Mouse (Mus musculus) CH12.LX (cell line): ENCODE results near the gene Omt2b.

Source experiments
- CHD1 ChIP-seq: IDR thresholded peaks from 2 replicates; pipeline ENCODE4 v1.6.1; 2012; ENCODE audit warnings: low read depth, low read length, improper control_type of control experiment, inconsistent platforms
- CHD2 ChIP-seq: IDR thresholded peaks from 2 replicates; pipeline ENCODE4 v1.6.1; 2011; ENCODE audit warnings: low read length, improper control_type of control experiment
- CTCF ChIP-seq, 2 experiments: IDR thresholded peaks in 1 of 2; conservative IDR thresholded peaks in 1 of 2; 2 replicates each; pipeline ENCODE4 v1.5.1; 2011 to 2012; ENCODE audit warnings: low read depth in 2 of 2, low read length in 2 of 2, improper control_type of control experiment in 1 of 2, inconsistent platforms in 1 of 2, mild to moderate bottlenecking in 1 of 2, moderate library complexity in 1 of 2
- EP300 ChIP-seq: IDR thresholded peaks from 2 replicates; pipeline ENCODE4 v1.6.1; 2011; ENCODE audit warnings: low read length, improper control_type of control experiment
- ETS1 ChIP-seq: conservative IDR thresholded peaks from 2 replicates; pipeline ENCODE4 v1.6.1; 2012; ENCODE audit warnings: low read depth, mild to moderate bottlenecking, inconsistent platforms, low read length, improper control_type of control experiment, moderate library complexity
- GABPA ChIP-seq: IDR thresholded peaks from 2 replicates; pipeline ENCODE4 v1.6.1; 2012; ENCODE audit warnings: low read depth, low read length, improper control_type of control experiment, inconsistent platforms; ENCODE audit not compliant: insufficient replicate concordance
- POLR2A ChIP-seq: IDR thresholded peaks from 2 replicates; pipeline ENCODE4 v1.6.1; 2011; ENCODE audit warnings: low read depth, mild to moderate bottlenecking, improper control_type of control experiment, low read length
- SMC3 ChIP-seq: IDR thresholded peaks from 2 replicates; pipeline ENCODE4 v1.6.1; 2011; ENCODE audit warnings: low read depth, low read length, improper control_type of control experiment
- ZC3H11A ChIP-seq: IDR thresholded peaks from 2 replicates; pipeline ENCODE4 v1.6.1; 2012; ENCODE audit warnings: low read depth, mild to moderate bottlenecking, inconsistent platforms, low read length, improper control_type of control experiment
- ZNF384 ChIP-seq: IDR thresholded peaks from 2 replicates; pipeline ENCODE4 v1.6.1; 2012; ENCODE audit warnings: low read depth, low read length, improper control_type of control experiment, inconsistent platforms

DNA sequence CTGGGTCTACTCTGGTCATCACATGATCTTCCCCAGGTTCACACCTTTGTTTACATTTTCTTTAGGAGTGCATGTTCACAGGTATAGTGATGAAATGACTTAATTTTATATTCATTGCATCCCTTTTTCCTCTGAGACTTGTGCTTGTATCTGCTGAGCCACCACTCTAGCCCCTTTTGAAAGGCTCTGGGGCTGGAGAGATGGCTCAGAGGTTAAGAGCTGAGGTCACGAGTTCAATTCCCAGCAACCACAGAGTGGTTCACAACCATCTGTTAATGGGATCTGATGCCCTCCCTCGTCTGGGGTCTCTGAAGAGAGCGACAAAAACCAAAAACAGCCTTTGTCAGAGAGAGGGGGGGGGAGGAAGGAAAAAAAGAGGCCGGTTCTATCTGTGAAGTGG is 48.1 kb downstream of the Omt2b start:
- TF ChIP-seq CTCF (conservative IDR thresholded peaks at IDR 0.05 in 1 of 2, IDR thresholded peaks at IDR 0.05 in 1 of 2; ENCODE audit: low read depth in 2 of 2, low read length in 2 of 2): no peak
- TF ChIP-seq POLR2A: no peak
- TF ChIP-seq CHD1: no peak
- TF ChIP-seq ETS1: no peak
- TF ChIP-seq GABPA: no peak
- no peak for TF ChIP-seq EP300
- no peak for TF ChIP-seq SMC3
- TF ChIP-seq ZC3H11A: no peak
- no peak for TF ChIP-seq ZNF384
- TF ChIP-seq CHD2: no peak
